Mouse (Mus musculus): ENCODE measurements around the gene Glt6d1. TPM values are rescaled to one million over a fixed set of nuclear protein-coding genes. Genes with fewer than 3 reads are reported as not detected.

The Glt6d1 gene
- polyA plus RNA-seq, 1 experiment: not detected

DNA sequence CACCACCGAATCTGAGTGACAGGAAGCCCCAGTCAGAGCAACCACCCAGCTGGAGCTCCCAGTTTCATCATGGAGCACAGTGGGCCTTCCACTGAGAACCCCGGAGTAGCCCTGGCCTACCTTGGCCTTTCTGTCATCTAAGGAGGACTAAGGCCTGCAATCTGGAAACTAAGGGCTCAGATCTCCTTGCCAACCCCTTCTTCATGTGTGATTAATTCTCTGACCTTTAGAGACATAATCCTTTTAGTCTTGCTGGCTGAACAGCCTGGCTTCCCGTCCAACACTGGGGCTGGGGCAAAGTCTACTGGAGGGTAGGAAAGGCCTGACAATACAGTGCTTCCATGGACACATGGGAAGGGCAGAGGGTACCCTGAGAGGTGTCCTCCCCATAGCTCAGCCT, 39.7 kb downstream of the Glt6d1 start:
- Histone ChIP-seq H3K4me3 (ENCODE audit: insufficient read depth, low read length) (no peak overlapping the region), H3K4me1 (ENCODE audit: control insufficient read depth, insufficient read depth, low read length) (no peaks in the 10 kb centered on the region), H3K27ac (ENCODE audit: insufficient read depth, low read length) (no peak overlapping the region)
- TF ChIP-seq CTCF (IDR thresholded peaks at IDR 0.05; ENCODE audit: borderline replicate concordance, insufficient read depth, low read length): no peak
- TF ChIP-seq POLR2A (IDR thresholded peaks at IDR 0.05; ENCODE audit: low read depth, low read length): no peak

DNA sequence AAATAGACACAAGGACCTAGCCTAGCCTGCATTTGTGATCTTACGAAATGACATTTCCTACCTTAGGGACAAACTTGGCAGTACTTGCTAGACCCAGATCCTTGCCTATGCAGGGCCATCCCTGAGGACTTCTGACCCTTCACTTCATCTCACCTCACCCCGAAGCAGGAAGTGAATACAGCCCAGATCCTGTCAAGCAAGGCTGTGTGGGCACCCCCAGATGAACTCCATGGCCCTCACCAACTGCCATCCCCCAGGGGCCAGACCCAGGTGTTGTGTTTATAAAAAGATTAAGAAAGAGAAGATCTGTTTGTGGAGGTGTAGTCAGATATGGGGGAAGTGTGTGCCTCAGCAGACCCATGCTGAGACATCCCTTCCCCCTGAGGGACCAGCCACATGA, 41.0 kb downstream of the Glt6d1 start:
- H3K27ac ChIP-seq (ENCODE audit: insufficient read depth, low read length): no peak overlapping the region
- no peak overlapping the region for H3K4me3 ChIP-seq (ENCODE audit: insufficient read depth, low read length)
- H3K4me1 ChIP-seq (ENCODE audit: control insufficient read depth, insufficient read depth, low read length): no peaks in the 10 kb centered on the region
- TF ChIP-seq CTCF (IDR thresholded peaks at IDR 0.05; ENCODE audit: borderline replicate concordance, insufficient read depth, low read length): no peak
- TF ChIP-seq POLR2A (IDR thresholded peaks at IDR 0.05; ENCODE audit: low read depth, low read length): no peak

DNA sequence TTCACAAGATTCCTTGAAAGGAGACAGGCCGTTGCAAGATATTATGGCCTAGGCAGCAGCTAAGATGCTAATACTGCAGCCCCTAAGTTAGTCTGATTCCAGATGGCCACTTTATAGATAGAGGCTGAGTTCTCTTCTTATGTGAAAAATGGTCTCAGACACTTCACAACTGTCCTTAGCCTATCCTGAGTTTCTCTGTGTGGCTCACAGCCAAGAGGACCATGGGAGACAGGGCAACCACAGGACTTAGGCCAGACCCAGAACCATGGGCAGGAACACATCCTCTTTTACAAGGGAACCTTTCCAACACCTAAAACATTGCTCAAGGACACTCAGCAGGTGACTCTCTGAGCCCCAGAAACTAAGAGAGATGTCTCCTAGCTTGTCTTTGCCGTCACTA, 42.1 kb downstream of the Glt6d1 start:
- no peak overlapping the region for H3K4me3 ChIP-seq (ENCODE audit: insufficient read depth, low read length)
- TF ChIP-seq POLR2A (IDR thresholded peaks at IDR 0.05; ENCODE audit: low read depth, low read length) (no peak), CTCF (IDR thresholded peaks at IDR 0.05; ENCODE audit: borderline replicate concordance, insufficient read depth, low read length) (no peak)
- no peaks in the 10 kb centered on the region for H3K4me1 ChIP-seq (ENCODE audit: control insufficient read depth, insufficient read depth, low read length)
- no peak overlapping the region for H3K27ac ChIP-seq (ENCODE audit: insufficient read depth, low read length)

DNA sequence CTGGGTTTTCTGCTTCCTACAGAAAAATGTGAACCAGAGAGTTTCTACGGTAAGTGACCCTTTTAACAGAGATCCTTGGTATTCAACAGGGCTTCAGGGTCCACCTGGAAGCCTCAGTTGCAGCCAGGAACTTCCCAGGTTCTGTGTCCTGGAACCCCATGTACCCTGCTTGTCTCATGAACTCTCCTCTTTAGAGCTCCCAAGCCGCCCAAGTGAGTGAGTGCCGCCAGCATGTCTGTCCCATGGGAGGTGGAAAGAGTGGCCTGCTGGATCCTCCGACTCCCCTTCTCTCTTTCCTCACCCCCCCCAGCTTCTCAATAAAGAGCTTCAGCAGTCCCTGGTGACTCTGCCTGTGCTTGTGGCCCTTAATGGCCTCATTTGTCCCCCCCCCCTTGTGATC, 47.9 kb downstream of the Glt6d1 start:
- Histone ChIP-seq H3K27ac (ENCODE audit: insufficient read depth, low read length) (no peak overlapping the region), H3K4me1 (ENCODE audit: control insufficient read depth, insufficient read depth, low read length) (no peaks in the 10 kb centered on the region), H3K4me3 (ENCODE audit: insufficient read depth, low read length) (no peak overlapping the region)
- TF ChIP-seq CTCF (IDR thresholded peaks at IDR 0.05; ENCODE audit: borderline replicate concordance, insufficient read depth, low read length): no peak
- TF ChIP-seq POLR2A (IDR thresholded peaks at IDR 0.05; ENCODE audit: low read depth, low read length): no peak

DNA sequence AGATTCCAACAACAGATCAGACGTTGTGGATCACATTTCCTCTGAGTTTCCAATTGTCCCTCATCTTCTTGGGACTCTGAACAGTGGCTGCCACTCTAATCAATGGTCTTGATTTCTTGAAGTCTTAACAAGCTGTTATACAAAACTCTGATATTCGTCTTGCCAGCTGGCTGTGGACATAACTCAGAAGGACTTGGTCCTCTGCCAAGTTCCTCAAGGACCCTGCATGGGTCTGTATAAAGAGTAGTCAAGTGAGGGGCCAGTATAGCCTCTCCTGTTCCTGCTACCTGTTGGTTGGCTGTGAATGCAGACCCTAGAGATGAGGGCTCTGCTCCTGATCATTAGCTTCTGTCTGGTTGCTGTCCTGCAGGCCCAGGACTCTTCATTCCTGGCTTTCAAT, 50.4 kb downstream of the Glt6d1 start, which contains the start of gene Lcn3:
Gene Lcn3 (plus strand): TSS at position 301 of the 400 bp plus-strand sequence.
- Histone ChIP-seq H3K4me3 (ENCODE audit: insufficient read depth, low read length) (no peak within 1 kb of the TSS), H3K27ac (ENCODE audit: insufficient read depth, low read length) (no peak within 1 kb of the TSS), H3K4me1 (ENCODE audit: control insufficient read depth, insufficient read depth, low read length) (no peaks in the 10 kb centered on the region)
- TF ChIP-seq CTCF (IDR thresholded peaks at IDR 0.05; ENCODE audit: borderline replicate concordance, insufficient read depth, low read length) (no peak), POLR2A (IDR thresholded peaks at IDR 0.05; ENCODE audit: low read depth, low read length) (no peak)

DNA sequence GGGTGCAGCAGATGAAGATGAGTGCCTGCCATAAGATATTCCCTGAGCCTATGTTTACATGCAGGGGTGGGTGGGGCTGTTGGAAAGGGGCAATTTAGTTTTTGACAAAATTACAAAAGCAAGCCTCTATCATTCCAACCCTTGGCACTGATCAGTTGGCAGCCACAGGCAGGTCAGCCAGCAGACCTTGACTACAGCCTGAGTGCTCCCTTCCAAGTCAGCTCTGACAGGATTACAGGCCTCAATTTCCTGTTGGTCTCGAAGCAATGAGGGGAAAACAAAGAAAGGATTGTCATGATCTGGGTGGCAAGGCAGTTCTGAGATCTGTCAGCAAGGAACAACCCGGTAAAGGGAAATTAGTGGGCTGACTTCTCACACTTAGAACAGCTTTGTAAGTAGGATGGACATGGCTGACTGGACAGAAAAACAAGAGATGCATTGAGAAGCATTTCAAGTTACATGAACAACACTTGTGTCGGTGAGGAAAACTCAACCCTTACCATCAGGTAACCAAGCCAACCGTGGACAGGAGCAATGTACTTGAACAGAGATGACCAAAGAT, 57.5 kb downstream of the Glt6d1 start:
- H3K4me1 ChIP-seq (ENCODE audit: control insufficient read depth, insufficient read depth, low read length): no peaks in the 10 kb centered on the region
- H3K27ac ChIP-seq (ENCODE audit: insufficient read depth, low read length): no peak overlapping the region
- TF ChIP-seq POLR2A (IDR thresholded peaks at IDR 0.05; ENCODE audit: low read depth, low read length): no peak
- no peak for TF ChIP-seq CTCF (IDR thresholded peaks at IDR 0.05; ENCODE audit: borderline replicate concordance, insufficient read depth, low read length)
- H3K4me3 ChIP-seq (ENCODE audit: insufficient read depth, low read length): no peak overlapping the region

DNA sequence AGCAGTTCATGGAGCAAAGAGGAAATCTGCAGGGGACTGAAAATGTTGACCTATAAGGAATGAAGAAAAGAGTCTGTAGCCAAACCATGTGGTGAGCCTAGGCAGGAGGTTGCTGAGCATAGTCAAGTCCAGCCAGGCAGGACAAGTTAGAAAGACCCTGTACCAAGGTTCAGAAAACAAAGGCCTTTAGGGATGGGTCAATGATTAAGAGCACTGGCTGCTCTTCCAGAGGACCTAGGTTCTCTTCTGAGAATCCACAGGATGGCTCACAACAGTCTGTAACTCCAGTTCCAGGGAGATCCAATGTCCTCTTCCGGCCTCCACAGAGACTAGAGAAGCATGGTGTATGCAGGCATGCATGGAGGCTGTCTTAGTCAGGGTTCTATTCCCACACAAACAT, 61.4 kb downstream of the Glt6d1 start:
- Histone ChIP-seq H3K4me1 (ENCODE audit: control insufficient read depth, insufficient read depth, low read length) (no peaks in the 10 kb centered on the region), H3K4me3 (ENCODE audit: insufficient read depth, low read length) (no peak overlapping the region), H3K27ac (ENCODE audit: insufficient read depth, low read length) (no peak overlapping the region)
- TF ChIP-seq CTCF (IDR thresholded peaks at IDR 0.05; ENCODE audit: borderline replicate concordance, insufficient read depth, low read length) (no peak), POLR2A (IDR thresholded peaks at IDR 0.05; ENCODE audit: low read depth, low read length) (no peak)

Other genes with a start within 250 kb of the Glt6d1 start
- 0.45 and 1.0 TPM in 2 replicates for gene Mamdc4, start 241.0 kb downstream of the Glt6d1 start, polyA plus RNA-seq (2011; ENCODE audit: insufficient read length, low read depth, missing spikeins)
- gene Phpt1, start 240.6 kb downstream of the Glt6d1 start, polyA plus RNA-seq (2011; ENCODE audit: insufficient read length, low read depth, missing spikeins): 33.0 and 46.4 TPM in 2 replicates
- gene Ajm1, start 234.1 kb downstream of the Glt6d1 start, polyA plus RNA-seq (2011; ENCODE audit: insufficient read length, low read depth, missing spikeins): 0.17 and 0.25 TPM in 2 replicates
- 51.0 and 63.2 TPM in 2 replicates for gene Rabl6, start 207.3 kb downstream of the Glt6d1 start, polyA plus RNA-seq (2011; ENCODE audit: insufficient read length, low read depth, missing spikeins)
- gene Ccdc183, start 198.2 kb downstream of the Glt6d1 start, polyA plus RNA-seq (2011; ENCODE audit: insufficient read length, low read depth, missing spikeins): not detected in 2 replicates
- 17.3 and 18.3 TPM in 2 replicates for gene Tmem141, start 193.8 kb downstream of the Glt6d1 start, polyA plus RNA-seq (2011; ENCODE audit: insufficient read length, low read depth, missing spikeins)
- not detected in 2 replicates for gene Fcna, start 187.8 kb downstream of the Glt6d1 start, polyA plus RNA-seq (2011; ENCODE audit: insufficient read length, low read depth, missing spikeins)
- not detected in 2 replicates for gene Lcn8, start 162.7 kb downstream of the Glt6d1 start, polyA plus RNA-seq (2011; ENCODE audit: insufficient read length, low read depth, missing spikeins)
- gene Lcn5, start 157.9 kb downstream of the Glt6d1 start, polyA plus RNA-seq (2011; ENCODE audit: insufficient read length, low read depth, missing spikeins): not detected in 2 replicates
- gene Lcn6, start 139.1 kb downstream of the Glt6d1 start, polyA plus RNA-seq (2011; ENCODE audit: insufficient read length, low read depth, missing spikeins): not detected in 2 replicates
- not detected in 2 replicates for gene Lcn10, start 133.1 kb downstream of the Glt6d1 start, polyA plus RNA-seq (2011; ENCODE audit: insufficient read length, low read depth, missing spikeins)
- gene Obp2a, start 115.8 kb downstream of the Glt6d1 start, polyA plus RNA-seq (2011; ENCODE audit: insufficient read length, low read depth, missing spikeins): not detected in 2 replicates
- gene Bmyc, start 109.1 kb downstream of the Glt6d1 start, polyA plus RNA-seq (2011; ENCODE audit: insufficient read length, low read depth, missing spikeins): 14.4 and 21.2 TPM in 2 replicates
- not detected in 2 replicates for gene Obp2b, start 78.8 kb downstream of the Glt6d1 start, polyA plus RNA-seq (2011; ENCODE audit: insufficient read length, low read depth, missing spikeins)
- not detected in 2 replicates for gene Lcn3, start 50.3 kb downstream of the Glt6d1 start, polyA plus RNA-seq (2011; ENCODE audit: insufficient read length, low read depth, missing spikeins)
- not detected in 2 replicates for gene Lcn11, start 38.8 kb downstream of the Glt6d1 start, polyA plus RNA-seq (2011; ENCODE audit: insufficient read length, low read depth, missing spikeins)
- not detected in 2 replicates for gene Gm13539, start 33.6 kb downstream of the Glt6d1 start, polyA plus RNA-seq (2011; ENCODE audit: insufficient read length, low read depth, missing spikeins)
- gene Lcn9, start 7.3 kb upstream of the Glt6d1 start, polyA plus RNA-seq (2011; ENCODE audit: insufficient read length, low read depth, missing spikeins): not detected in 2 replicates
- not detected in 2 replicates for gene Sohlh1, start 31.4 kb upstream of the Glt6d1 start, polyA plus RNA-seq (2011; ENCODE audit: insufficient read length, low read depth, missing spikeins)
- not detected in 2 replicates for gene Kcnt1, start 47.9 kb upstream of the Glt6d1 start, polyA plus RNA-seq (2011; ENCODE audit: insufficient read length, low read depth, missing spikeins)
- 52.1 and 59.0 TPM in 2 replicates for gene Camsap1, start 167.4 kb upstream of the Glt6d1 start, polyA plus RNA-seq (2011; ENCODE audit: insufficient read length, low read depth, missing spikeins)
- 66.1 and 78.7 TPM in 2 replicates for gene Ubac1, start 205.9 kb upstream of the Glt6d1 start, polyA plus RNA-seq (2011; ENCODE audit: insufficient read length, low read depth, missing spikeins)